Mouse (Mus musculus) intestine, embryonic 14.5 days (tissue): ENCODE results near the gene Foxp1. TPM values are rescaled to one million over a fixed set of nuclear protein-coding genes. Genes with fewer than 3 reads are reported as not detected.

Experiments used
- microRNA-seq: library from miRNA; unstranded; fragments of <30 nt; microRNA quantifications from one replicate; pipeline ENCODE4, GENCODE M21; 2016
- polyA plus RNA-seq: library from polyadenylated mRNA; unstranded; fragments of >200 nt; fragmentation: Nextera tagmentation; extraction: Ambion mirVana; gene quantifications from 2 replicates; pipeline ENCODE4 v1.2.1, GENCODE M21; 2014

Foxp1 gene
- polyA plus RNA-seq, 1 experiment from 2014 or later = 133 TPM

Small RNAs within 50 kb of the gene (microRNA-seq; reads per million reads assigned to microRNA genes)
- gene Gm22328 (not detected), gene Gm49348 (not detected)

Other genes with a start within 250 kb of the Foxp1 start
- gene Eif4e3, start 144.1 kb upstream of the Foxp1 start, polyA plus RNA-seq = 14.5 and 16.3 TPM in 2 replicates
- gene Gm20696, start 144.1 kb upstream of the Foxp1 start, polyA plus RNA-seq = 5.1 and 6.9 TPM in 2 replicates
- 3.1 and 3.5 TPM in 2 replicates for gene Gpr27, start 170.0 kb upstream of the Foxp1 start, polyA plus RNA-seq
- gene Prok2, start 203.7 kb upstream of the Foxp1 start, polyA plus RNA-seq = not detected in 2 replicates